ENCODE assay signal across 29 mouse cellular contexts in the genomic region with DNA sequence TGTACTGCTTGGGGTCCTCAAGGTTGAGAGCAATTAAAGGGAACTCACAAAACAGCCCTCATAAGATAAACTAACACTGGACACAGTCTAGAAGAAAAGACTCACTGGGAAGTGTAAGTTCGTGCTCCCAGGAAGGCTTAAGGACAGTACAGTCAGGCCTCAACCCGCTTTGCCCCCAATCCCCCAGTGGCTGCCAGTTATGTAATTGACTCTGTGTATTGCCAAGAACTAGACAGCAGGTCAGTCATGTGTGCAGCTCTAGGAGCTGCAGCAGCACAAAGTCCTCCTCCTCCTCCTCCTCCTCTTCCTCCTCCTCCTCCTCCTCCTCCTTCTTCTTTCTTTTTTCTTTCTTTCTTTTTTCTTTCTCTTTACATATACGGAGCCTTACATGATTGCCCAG.
A peak's percentile ranks its signal among the peaks of the same experiment; 100 is the strongest.
DNase-seq lines count a peak whose midpoint lies in the region; ATAC-seq lines count a peak whose summit lies in the region.
"Had no signal": no experiment of that assay in that cellular context is flagged by ENCODE, and none has a peak within 500 bp of the region (broad histone marks: within the 10 kb centered on the region; RNA-seq: fewer than 3 reads in every experiment).

No protein-coding gene starts in this region.

- H3K27ac ChIP-seq in kidney, embryonic 16.5 days (ENCODE audit: low read length) = no peak overlapping the region
- H3K27ac ChIP-seq: embryonic facial prominence, embryonic 13.5 days; forebrain, embryonic 12.5 days; heart, adult 2 months; heart, embryonic 13.5 days; kidney, postnatal 0 days; left cerebral cortex, adult 2 months; limb, embryonic 10.5 days; liver, embryonic 15.5 days; lung, embryonic 15.5 days; neural tube, embryonic 13.5 days; stomach, embryonic 15.5 days had no signal

- H3K9ac ChIP-seq in kidney, embryonic 16.5 days (replicated peaks; ENCODE audit: low read length) = no peak overlapping the region
- H3K9ac ChIP-seq: embryonic facial prominence, embryonic 13.5 days; forebrain, embryonic 12.5 days; heart, embryonic 13.5 days; liver, embryonic 15.5 days; lung, embryonic 15.5 days; neural tube, embryonic 13.5 days; stomach, embryonic 15.5 days had no signal

- no peaks in the 10 kb centered on the region for H3K27me3 ChIP-seq in kidney, embryonic 16.5 days (ENCODE audit: insufficient read depth, low read length)
- H3K27me3 ChIP-seq: embryonic facial prominence, embryonic 13.5 days; forebrain, embryonic 12.5 days; heart, embryonic 13.5 days; liver, embryonic 15.5 days; lung, embryonic 15.5 days; megakaryocyte, embryonic 14.5 days; neural tube, embryonic 13.5 days; stomach, embryonic 15.5 days had no signal

- H3K4me2 ChIP-seq in kidney, embryonic 16.5 days (replicated peaks; ENCODE audit: low read depth, low read length) = no peak overlapping the region
- H3K4me2 ChIP-seq: embryonic facial prominence, embryonic 13.5 days; forebrain, embryonic 12.5 days; heart, embryonic 13.5 days; liver, embryonic 15.5 days; lung, embryonic 15.5 days; neural tube, embryonic 13.5 days; stomach, embryonic 15.5 days had no signal

- H3K4me3 ChIP-seq in kidney, embryonic 16.5 days (ENCODE audit: low read length) = no peak overlapping the region
- H3K4me3 ChIP-seq: embryonic facial prominence, embryonic 13.5 days; erythroblast, embryonic 14.5 days; forebrain, embryonic 12.5 days; heart, adult 2 months; heart, embryonic 13.5 days; left cerebral cortex, adult 2 months; limb, embryonic 10.5 days; liver, embryonic 15.5 days; lung, embryonic 15.5 days; megakaryocyte, embryonic 14.5 days; myocyte; neural tube, embryonic 13.5 days; stomach, embryonic 15.5 days had no signal

- no peaks in the 10 kb centered on the region for H3K36me3 ChIP-seq in kidney, embryonic 16.5 days (ENCODE audit: insufficient read depth, low read length)
- H3K36me3 ChIP-seq: embryonic facial prominence, embryonic 13.5 days; forebrain, embryonic 12.5 days; heart, embryonic 13.5 days; limb, embryonic 10.5 days; liver, embryonic 15.5 days; lung, embryonic 15.5 days; neural tube, embryonic 13.5 days; stomach, embryonic 15.5 days had no signal

- DNase-seq in cerebellum, postnatal 10 days = peak; percentile 22 to 45
- DNase-seq in cerebellum, adult 9-10 months = no peak
- peak; percentile 61 to 68 for DNase-seq in kidney, adult 8-10 months
- peak; percentile 7 for DNase-seq in adrenal gland, adult 8-10 months
- peak; percentile 23 to 75 for DNase-seq in kidney, postnatal 25 days
- DNase-seq in ovary, postnatal 10 days (ENCODE audit: low spot score) = no peak
- DNase-seq: cerebellum, adult 9-11 months; embryo, embryonic 11 days; gastrocnemius, postnatal 25 days; heart, adult 2 months; heart, postnatal 14 days; liver; lung, postnatal 36 days; thymus, postnatal 36 days had no signal

- ATAC-seq in kidney, embryonic 16.5 days (ENCODE audit: low FRiP score, low TSS enrichment) = no peak
- ATAC-seq: midbrain, embryonic 16.5 days had no signal

- H3K4me1 ChIP-seq in kidney, embryonic 16.5 days (ENCODE audit: insufficient read depth, low read length) = no peaks in the 10 kb centered on the region
- H3K4me1 ChIP-seq: embryonic facial prominence, embryonic 13.5 days; forebrain, embryonic 12.5 days; heart, embryonic 13.5 days; limb, embryonic 10.5 days; liver, embryonic 15.5 days; lung, embryonic 15.5 days; megakaryocyte, embryonic 14.5 days; neural tube, embryonic 13.5 days; stomach, embryonic 15.5 days had no signal

- H3K9me3 ChIP-seq in kidney, embryonic 16.5 days (ENCODE audit: low read length) = no peaks in the 10 kb centered on the region
- H3K9me3 ChIP-seq: embryonic facial prominence, embryonic 13.5 days; forebrain, embryonic 12.5 days; heart, embryonic 13.5 days; limb, embryonic 10.5 days; liver, embryonic 15.5 days; lung, embryonic 15.5 days; megakaryocyte, embryonic 14.5 days; neural tube, embryonic 13.5 days; stomach, embryonic 15.5 days had no signal

- WGBS in kidney, embryonic 16.5 days = 63% methylated on average over 3 of the region's 3 CpGs

Comparison
In these comparisons a context has a peak if more than half of its experiments do, and no peak if none do; other contexts are left out.
1. DNase-seq: peak in cerebellum, postnatal 10 days (2 of 2), kidney, adult 8-10 months (2 of 2), adrenal gland, adult 8-10 months (single experiment) and kidney, postnatal 25 days (2 of 2); none in cerebellum, adult 9-10 months (single experiment) and ovary, postnatal 10 days (single experiment).